Mouse (Mus musculus) liver, embryonic 14.5 days (tissue): ENCODE measurements around the gene Tceal7. TPM values are rescaled to one million over a fixed set of nuclear protein-coding genes. Genes with fewer than 3 reads are reported as not detected.

Experiments used
- ATAC-seq: fragments of 200-750 bp; cut with Nextera tagmentation; 2 replicates; pipeline ENCODE4 v1.8.0; 2017; ENCODE audit warnings: moderate number of reproducible peaks, mild to moderate bottlenecking, moderate library complexity; ENCODE audit not compliant: insufficient read depth
- DNase-seq, 3 experiments: peaks; one replicate each; pipeline ENCODE4 v3.0.0-alpha.2; 2012 to 2013; ENCODE audit warnings: low read depth in 3 of 3, low spot score in 3 of 3
- H3K27ac ChIP-seq: fragments of 300-500 bp; sonication (generic); 2 replicates; pipeline ENCODE4 v1.5.1; 2014; ENCODE audit warnings: moderate library complexity, mild to moderate bottlenecking, control low read depth, inconsistent platforms
- H3K27me3 ChIP-seq: fragments of 300-500 bp; sonication (generic); 2 replicates; pipeline ENCODE4 v1.6.1; 2014; ENCODE audit warnings: mild to moderate bottlenecking, low read length, moderate library complexity; ENCODE audit not compliant: control insufficient read depth, insufficient read depth
- H3K36me3 ChIP-seq: fragments of 300-500 bp; sonication (generic); replicated peaks from 2 replicates; pipeline ENCODE4 v1.6.1; 2014; ENCODE audit warnings: low read depth; ENCODE audit not compliant: control insufficient read depth, insufficient read depth
- H3K4me1 ChIP-seq, 2 experiments: fragments of 200-500 bp in 1 of 2; fragments of 300-500 bp in 1 of 2; sonication (generic) in 1 of 2; replicated peaks; 2 replicates each; pipeline ENCODE4 v1.6.1; 2012 to 2014; ENCODE audit warnings: antibody characterized with exemption in 1 of 2, inconsistent platforms in 1 of 2, low read length in 1 of 2; ENCODE audit not compliant: control insufficient read depth in 2 of 2, insufficient read depth in 2 of 2
- H3K4me2 ChIP-seq: fragments of 300-500 bp; sonication (generic); 2 replicates; pipeline ENCODE4 v1.6.1; 2014; ENCODE audit warnings: low read depth, mild to moderate bottlenecking, control low read depth, moderate library complexity
- H3K4me3 ChIP-seq, 2 experiments: fragments of 200-500 bp in 1 of 2; fragments of 300-500 bp in 1 of 2; sonication (generic) in 1 of 2; 2 replicates each; pipeline ENCODE4 v1.5.1; 2012 to 2014; ENCODE audit warnings: low read depth in 2 of 2, low read length in 2 of 2, mild to moderate bottlenecking in 2 of 2, control low read depth in 1 of 2, inconsistent platforms in 1 of 2, moderate library complexity in 1 of 2; ENCODE audit not compliant: insufficient read depth in 1 of 2
- H3K9ac ChIP-seq: fragments of 300-500 bp; sonication (generic); replicated peaks from 2 replicates; pipeline ENCODE4 v1.6.1; 2014; ENCODE audit warnings: mild to moderate bottlenecking, control low read depth, moderate library complexity
- H3K9me3 ChIP-seq: fragments of 300-500 bp; sonication (generic); 2 replicates; pipeline ENCODE4 v1.6.1; 2016; ENCODE audit warnings: low read length, mixed read lengths; ENCODE audit not compliant: control insufficient read depth
- CTCF ChIP-seq: IDR thresholded peaks from 2 replicates; pipeline ENCODE4 v1.5.1; 2016; ENCODE audit warnings: antibody characterized with exemption, low read depth, control low read depth
- EP300 ChIP-seq: IDR thresholded peaks from 2 replicates; pipeline ENCODE4 v1.6.1; 2016; ENCODE audit warnings: antibody characterized with exemption, low read depth
- WGBS: fragments of 180-500 bp; shearing (Covaris S2); extraction: QIAGEN DNeasy Blood & Tissue Kit; methylation state at CpG from one replicate; pipeline ENCODE4 v1.1.7; 2014; ENCODE audit not compliant: insufficient replicate concordance; 5-methylcytosine and 5-hydroxymethylcytosine counted together
- polyA plus RNA-seq, 2 experiments: library from polyadenylated mRNA; depleted of rRNA in 1 of 2; stranded (reverse) in 1 of 2; unstranded in 1 of 2; fragments of >200 nt; fragmentation: Nextera tagmentation in 1 of 2; extraction: Ambion mirVana in 1 of 2; gene quantifications; 2 replicates each; pipeline versions ENCODE4 v1.2.1 to v1.2.3; 2012 to 2014

Tceal7 gene
- polyA plus RNA-seq, 2 experiments: 0.10 to 0.12 TPM

DNA sequence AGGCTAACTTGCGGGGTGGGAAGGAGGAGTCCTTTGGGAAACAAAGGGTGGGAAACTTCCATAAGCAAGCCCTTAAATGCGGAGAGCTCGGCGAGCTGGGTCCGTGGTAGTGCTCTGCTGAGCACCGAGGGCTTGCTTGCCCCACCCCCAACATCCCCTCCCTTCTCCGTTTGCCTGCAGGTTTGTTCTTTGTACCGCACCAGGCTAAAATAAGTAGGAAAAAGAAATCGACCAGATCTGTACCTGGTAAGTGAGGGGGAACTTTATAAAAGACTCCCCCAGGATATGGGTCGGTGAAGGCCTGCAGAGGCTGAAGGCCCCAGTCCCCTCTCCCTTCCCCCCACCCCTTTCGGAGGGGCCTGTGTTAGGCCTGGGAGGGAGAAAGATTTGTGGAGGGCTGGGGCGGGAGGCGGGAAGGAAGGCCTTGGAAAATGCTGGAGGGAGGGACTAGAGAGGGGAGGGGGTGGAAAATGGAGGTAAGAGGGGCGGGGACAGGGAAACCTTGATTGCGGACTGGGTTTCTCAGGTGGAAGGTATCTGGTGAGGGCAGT lies 31.0 kb downstream of the Tceal7 start:
- TF ChIP-seq EP300 (no peak), CTCF (no peak)
- no peaks in the 10 kb centered on the region for H3K27me3 ChIP-seq
- no peaks in the 10 kb centered on the region for H3K4me1 ChIP-seq
- peak overlapping the region; percentile 70 to 93 for H3K4me3 ChIP-seq
- H3K9ac ChIP-seq: peak overlapping the region; percentile 68
- no peaks in the 10 kb centered on the region for H3K9me3 ChIP-seq
- ATAC-seq (peak; percentile 68), DNase-seq (no peak)
- H3K4me2 ChIP-seq: peak overlapping the region; percentile 76
- H3K27ac ChIP-seq: peak overlapping the region; percentile 35; the same call in 1 of the 2 replicates
- WGBS: 21% methylated on average over 15 of the region's 15 CpGs
- H3K36me3 ChIP-seq: no peaks in the 10 kb centered on the region

DNA sequence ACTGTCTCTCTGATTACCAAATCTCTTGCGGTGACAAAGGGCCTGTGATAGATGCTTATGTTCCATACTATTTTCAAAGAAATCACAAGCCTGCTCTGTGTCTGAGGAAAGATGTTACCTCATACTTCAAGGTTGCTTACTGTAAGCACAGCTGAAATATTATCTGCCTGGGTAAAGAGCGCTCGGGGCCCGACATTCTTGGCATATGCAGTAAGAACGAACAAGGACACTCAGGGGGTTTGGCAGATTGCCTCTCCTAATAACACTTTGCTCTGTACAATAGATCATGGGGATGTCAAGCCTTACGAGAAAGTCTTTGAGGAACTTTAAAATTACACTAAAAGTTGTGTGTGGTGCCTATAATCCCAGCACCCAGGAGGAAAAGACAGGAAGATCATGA lies 34.2 kb downstream of the Tceal7 start:
- TF ChIP-seq CTCF (no peak), EP300 (no peak)
- no peaks in the 10 kb centered on the region for H3K27me3 ChIP-seq
- H3K4me1 ChIP-seq: peaks cover 0 to 9% of the 10 kb centered on the region in 2 experiments; a peak in 2 of 4 replicates
- H3K9me3 ChIP-seq: no peaks in the 10 kb centered on the region
- H3K27ac ChIP-seq: no peak overlapping the region
- DNase-seq (no peak), ATAC-seq (no peak)
- no peaks in the 10 kb centered on the region for H3K36me3 ChIP-seq
- no peak overlapping the region for H3K9ac ChIP-seq
- H3K4me3 ChIP-seq: no peak overlapping the region
- 75% methylated on average over 6 of the region's 6 CpGs for WGBS
- no peak overlapping the region for H3K4me2 ChIP-seq

DNA sequence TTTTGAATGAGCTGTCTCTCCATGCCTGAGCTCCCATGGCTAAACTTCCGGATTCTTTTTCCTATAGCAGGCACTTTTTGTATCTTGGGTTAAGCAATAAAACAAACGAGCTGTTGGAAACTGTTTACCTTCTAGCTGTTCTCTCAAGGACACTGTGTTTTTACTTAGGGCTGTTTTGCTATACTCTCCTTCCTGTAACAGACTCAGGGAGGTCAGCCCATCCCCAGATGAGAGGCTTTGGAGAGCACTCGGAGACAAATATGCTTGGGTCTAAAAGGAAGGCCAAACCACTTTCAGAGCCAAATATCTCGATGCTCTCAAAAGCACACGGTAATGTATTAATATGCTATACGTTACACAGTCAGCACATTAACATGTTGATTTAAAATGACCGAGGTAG lies 35.1 kb downstream of the Tceal7 start:
- 64% methylated on average over 7 of the region's 7 CpGs for WGBS
- DNase-seq: no peak
- ATAC-seq: no peak
- Histone ChIP-seq H3K27ac (no peak overlapping the region), H3K4me2 (no peak overlapping the region), H3K9me3 (no peaks in the 10 kb centered on the region), H3K27me3 (no peaks in the 10 kb centered on the region), H3K9ac (no peak overlapping the region), H3K4me3 (no peak overlapping the region), H3K36me3 (no peaks in the 10 kb centered on the region), H3K4me1 (peaks cover 0 to 9% of the 10 kb centered on the region in 2 experiments; a peak in 2 of 4 replicates)
- TF ChIP-seq EP300: no peak
- no peak for TF ChIP-seq CTCF

DNA sequence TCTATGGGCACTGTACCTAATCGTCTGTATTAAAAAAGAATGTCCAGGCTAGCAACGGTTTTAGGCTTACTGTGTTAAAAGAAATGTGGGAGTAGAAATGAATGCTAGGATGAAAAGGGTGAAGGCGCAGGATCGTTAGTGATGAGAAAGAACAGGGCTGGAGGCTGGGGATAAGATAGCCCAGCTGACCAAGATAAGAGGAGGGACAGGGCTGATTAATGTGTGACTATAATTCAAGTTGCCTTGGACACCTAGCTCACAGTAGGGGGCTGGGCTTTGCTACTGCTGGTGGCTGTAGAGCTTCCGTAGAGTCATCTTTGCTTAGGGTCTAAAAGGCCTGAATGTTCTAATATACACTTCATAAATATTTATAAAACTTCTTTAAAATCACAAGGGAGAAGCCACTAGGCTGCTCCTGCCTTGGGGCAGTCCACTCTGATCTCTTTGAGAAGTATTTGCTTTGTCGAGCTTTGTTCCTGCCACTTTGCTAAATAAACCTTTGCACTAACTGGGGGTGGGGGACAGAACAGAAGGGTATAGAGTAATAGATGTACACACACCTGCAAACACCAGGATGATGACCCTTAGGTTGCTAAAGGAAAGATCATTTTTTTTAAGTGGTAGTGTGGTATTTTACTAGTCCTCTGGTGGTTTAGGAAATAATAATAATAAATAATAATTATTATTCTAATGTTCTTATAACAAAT lies 37.6 kb downstream of the Tceal7 start:
- no peaks in the 10 kb centered on the region for H3K9me3 ChIP-seq
- no peaks in the 10 kb centered on the region for H3K36me3 ChIP-seq
- peak overlapping the region; percentile 29 for H3K4me2 ChIP-seq
- DNase-seq: peak in 1 of 3 experiments; percentile 14
- no peak overlapping the region for H3K27ac ChIP-seq
- ATAC-seq: peak; percentile 87
- TF ChIP-seq EP300: peak; percentile 45; the same call in 1 of the 2 replicates
- no peak for TF ChIP-seq CTCF
- 25% methylated on average over 6 of the region's 6 CpGs for WGBS
- H3K4me1 ChIP-seq: peaks cover 0 to 9% of the 10 kb centered on the region in 2 experiments; a peak in 2 of 4 replicates
- no peaks in the 10 kb centered on the region for H3K27me3 ChIP-seq
- no peak overlapping the region for H3K9ac ChIP-seq
- no peak overlapping the region for H3K4me3 ChIP-seq

DNA sequence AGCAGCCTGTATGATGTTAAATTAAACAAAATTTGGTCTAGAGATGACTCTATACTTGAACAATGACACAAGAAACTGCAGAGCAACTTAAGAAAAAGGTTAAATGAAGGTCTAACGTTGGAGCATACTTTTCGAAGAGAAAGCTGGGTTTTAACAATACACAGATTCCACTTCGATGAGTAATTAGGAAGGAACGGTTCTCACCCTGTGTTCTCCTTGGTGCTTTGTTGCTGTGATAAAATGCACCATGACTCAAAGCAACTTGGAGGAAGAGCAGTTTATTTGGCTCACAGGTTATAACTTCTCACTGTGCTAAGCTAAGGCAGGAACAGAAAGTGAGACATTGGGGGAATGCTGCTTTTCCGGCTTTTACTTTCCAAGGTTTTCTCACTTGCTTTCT lies 53.1 kb downstream of the Tceal7 start:
- no peak for ATAC-seq
- H3K9ac ChIP-seq: no peak overlapping the region
- no peaks in the 10 kb centered on the region; a peak in 1 of 4 replicates for H3K4me1 ChIP-seq
- H3K27ac ChIP-seq: no peak overlapping the region
- 58% methylated on average over 5 of the region's 5 CpGs for WGBS
- no peaks in the 10 kb centered on the region for H3K9me3 ChIP-seq
- TF ChIP-seq EP300: no peak
- no peak for TF ChIP-seq CTCF
- H3K36me3 ChIP-seq: no peaks in the 10 kb centered on the region
- no peak overlapping the region for H3K4me3 ChIP-seq
- no peak overlapping the region for H3K4me2 ChIP-seq
- H3K27me3 ChIP-seq: no peaks in the 10 kb centered on the region
- DNase-seq: no peak
